Mouse (Mus musculus): Measurements from ENCODE around the gene G3bp1.

GRCm38 (mm10) chr11:55432981-55433380, 36.5 kb upstream of the G3bp1 start:
- TF ChIP-seq CTCF (IDR thresholded peaks at IDR 0.05 in 2 of 3, conservative IDR thresholded peaks at IDR 0.05 in 1 of 3; ENCODE audit: control insufficient read depth in 1 of 3, insufficient read depth in 1 of 3, low read depth in 2 of 3, low read length in 3 of 3, poor library complexity in 1 of 3, severe bottlenecking in 1 of 3) (no peak), POLR2A (IDR thresholded peaks at IDR 0.05; ENCODE audit: control insufficient read depth in 1 of 2, insufficient read depth in 1 of 2, low read depth in 1 of 2, low read length in 2 of 2, poor library complexity in 1 of 2) (no peak), TAL1 (IDR thresholded peaks at IDR 0.05; ENCODE audit: low read length) (no peak), ZC3H11A (IDR thresholded peaks at IDR 0.05; ENCODE audit: low read depth, low read length) (no peak), SIN3A (IDR thresholded peaks at IDR 0.05; ENCODE audit: low read length) (no peak), GABPA (IDR thresholded peaks at IDR 0.05; ENCODE audit: low read depth, low read length) (no peak)

Measured in MEL (cell line).